Comparison of ENCODE assay signal across 20 mouse cellular contexts in genomic region chr3:128206948-128207347, GRCm38 (mm10).
DNase-seq lines count a peak whose midpoint lies in the region; ATAC-seq and TF ChIP-seq lines count a peak whose summit lies in the region.
"Had no signal": no experiment of that assay in that cellular context is flagged by ENCODE, and none has a peak within 500 bp of the region (broad histone marks: within the 10 kb centered on the region; RNA-seq: fewer than 3 reads in every experiment).

No protein-coding gene starts in this region.

- H3K9ac ChIP-seq in heart, postnatal 0 days (replicated peaks; ENCODE audit: low read depth, low read length): no peak overlapping the region
- H3K9ac ChIP-seq in lung, embryonic 14.5 days: no peak overlapping the region
- H3K9ac ChIP-seq: hindbrain, embryonic 13.5 days; liver, embryonic 15.5 days had no signal

- H3K27ac ChIP-seq in heart, postnatal 0 days (ENCODE audit: low read depth): no peak overlapping the region
- no peak overlapping the region for H3K27ac ChIP-seq in lung, embryonic 14.5 days (ENCODE audit: low read depth)
- H3K27ac ChIP-seq: forebrain, embryonic 10.5 days; gastrocnemius, adult 2 months; hindbrain, embryonic 13.5 days; liver, embryonic 15.5 days had no signal

- peak; percentile 21; the same call in 1 of the 2 replicates for TF ChIP-seq CTCF in heart, postnatal 0 days (IDR thresholded peaks at IDR 0.05; ENCODE audit: low read depth)
- TF ChIP-seq CTCF in lung, embryonic 14.5 days (IDR thresholded peaks at IDR 0.05; ENCODE audit: low read depth): 0 out of 2 replicates have a peak, but pooled peaks have one; percentile 3
- peak; percentile 29; the same call in 1 of the 2 replicates for TF ChIP-seq CTCF in brain, embryonic 14.5 days (IDR thresholded peaks at IDR 0.05; ENCODE audit: borderline replicate concordance, extremely low read depth, insufficient read depth, insufficient read length)

- H3K9me3 ChIP-seq in heart, postnatal 0 days (replicated peaks; ENCODE audit: control insufficient read depth, low read length): no peaks in the 10 kb centered on the region
- H3K9me3 ChIP-seq in lung, embryonic 14.5 days (ENCODE audit: low read depth, low read length): no peaks in the 10 kb centered on the region
- H3K9me3 ChIP-seq: forebrain, embryonic 10.5 days; hindbrain, embryonic 13.5 days; liver, embryonic 15.5 days had no signal

- H3K36me3 ChIP-seq in heart, postnatal 0 days (replicated peaks; ENCODE audit: control insufficient read depth, insufficient read depth, low read length): no peaks in the 10 kb centered on the region
- no peaks in the 10 kb centered on the region for H3K36me3 ChIP-seq in lung, embryonic 14.5 days (ENCODE audit: insufficient read depth)
- H3K36me3 ChIP-seq: forebrain, embryonic 10.5 days; hindbrain, embryonic 13.5 days; liver, embryonic 15.5 days had no signal

- no peak for TF ChIP-seq EP300 in heart, postnatal 0 days (IDR thresholded peaks at IDR 0.05; ENCODE audit: low read depth)

- no peak for DNase-seq in heart, postnatal 0 days (ENCODE audit: low spot score)
- DNase-seq in heart, adult 18-20 months: no peak
- DNase-seq in kidney, postnatal 14 days: peak; percentile 27
- DNase-seq in kidney, postnatal 4 days: no peak
- peak; percentile 24 for DNase-seq in lung, embryonic 14.5 days
- no peak for DNase-seq in lung, postnatal 36 days
- DNase-seq in brain, embryonic 14.5 days (ENCODE audit: low read depth): no peak
- no peak for DNase-seq in right cerebral cortex, postnatal 4 days
- DNase-seq: cerebellum, adult 8-10 months; gastrocnemius, adult 2 months; heart, postnatal 14 days; layer of hippocampus, adult 9-11 months; lung, postnatal 10 days; right cerebral cortex, adult 18-20 months; thymus, postnatal 14 days had no signal

- no peak overlapping the region for H3K4me2 ChIP-seq in heart, postnatal 0 days (ENCODE audit: low read depth, low read length)
- no peak overlapping the region for H3K4me2 ChIP-seq in lung, embryonic 14.5 days
- H3K4me2 ChIP-seq: heart, embryonic 11.5 days; hindbrain, embryonic 13.5 days; liver, embryonic 15.5 days had no signal

- WGBS in heart, postnatal 0 days: 57% methylated on average over 3 of the region's 3 CpGs
- 48% methylated on average over 3 of the region's 3 CpGs for WGBS in lung, embryonic 14.5 days

- no peak overlapping the region for H3K4me3 ChIP-seq in heart, postnatal 0 days (ENCODE audit: low read depth, low read length)
- H3K4me3 ChIP-seq in lung, embryonic 14.5 days (ENCODE audit: low read depth, low read length): no peak overlapping the region
- H3K4me3 ChIP-seq: forebrain, embryonic 10.5 days; gastrocnemius, adult 2 months; hindbrain, embryonic 13.5 days; liver, embryonic 15.5 days had no signal

- ATAC-seq in heart, postnatal 0 days (ENCODE audit: insufficient read depth, low read depth): no peak
- no peak for ATAC-seq in lung, embryonic 14.5 days (ENCODE audit: insufficient read depth)

- TF ChIP-seq POLR2A in brain, embryonic 14.5 days (IDR thresholded peaks at IDR 0.05; ENCODE audit: borderline replicate concordance, extremely low read depth, insufficient read depth, insufficient read length, poor library complexity, severe bottlenecking): no peak

- H3K4me1 ChIP-seq in heart, postnatal 0 days (ENCODE audit: control insufficient read depth, insufficient read depth): no peaks in the 10 kb centered on the region
- H3K4me1 ChIP-seq in lung, embryonic 14.5 days (ENCODE audit: insufficient read depth): no peaks in the 10 kb centered on the region
- H3K4me1 ChIP-seq: hindbrain, embryonic 13.5 days; liver, embryonic 15.5 days had no signal

- no peaks in the 10 kb centered on the region for H3K27me3 ChIP-seq in heart, postnatal 0 days (ENCODE audit: control insufficient read depth, insufficient read depth, low read length)
- H3K27me3 ChIP-seq in lung, embryonic 14.5 days (ENCODE audit: insufficient read depth, low read length): no peaks in the 10 kb centered on the region
- H3K27me3 ChIP-seq: CH12.LX; hindbrain, embryonic 13.5 days; liver, embryonic 15.5 days had no signal

Comparison
In these comparisons a context has a peak if more than half of its experiments do, and no peak if none do; other contexts are left out.
1. DNase-seq: peak in kidney, postnatal 14 days (single experiment) and lung, embryonic 14.5 days (single experiment); none in heart, postnatal 0 days (single experiment), heart, adult 18-20 months (0 of 2), kidney, postnatal 4 days (0 of 2), lung, postnatal 36 days (single experiment), brain, embryonic 14.5 days (single experiment) and right cerebral cortex, postnatal 4 days (single experiment).
2. Peak in every context shown above with its lines, with median percentiles within 50 percentile points of each other: CTCF ChIP-seq.